Mouse (Mus musculus): ENCODE data around the gene Prdm16. TPM values are rescaled to one million over a fixed set of nuclear protein-coding genes. Genes with fewer than 3 reads are reported as not detected.

Gene Prdm16
- polyA plus RNA-seq, 1 experiment from 2014 or later, result 19.0 TPM

- Histone ChIP-seq H3K4me2 (ENCODE audit: low read length) (no peak overlapping the region), H3K4me1 (replicated peaks; ENCODE audit: insufficient read depth, low read length) (no peaks in the 10 kb centered on the region), H3K27me3 (ENCODE audit: insufficient read depth, low read length) (0 out of 2 replicates have a peak, but pooled peaks cover 2% of the 10 kb centered on the region), H3K27ac (no peak overlapping the region), H3K9ac (ENCODE audit: low read depth, low read length) (no peak overlapping the region), H3K4me3 (replicated peaks; ENCODE audit: low read depth, low read length) (no peak overlapping the region), H3K9me3 (replicated peaks; ENCODE audit: low read length) (no peaks in the 10 kb centered on the region), H3K36me3 (ENCODE audit: insufficient read depth, low read length) (no peaks in the 10 kb centered on the region)
- ATAC-seq (replicated peaks; ENCODE audit: low FRiP score, low read depth), result no peak
- WGBS, result 71% methylated on average over 4 of the region's 4 CpGs
- DNase-seq (ENCODE audit: low spot score), result no peak
- TF ChIP-seq CTCF (IDR thresholded peaks at IDR 0.05; ENCODE audit: low read depth), result no peak
These were observed 37.3 kb upstream of the Prdm16 start for GRCm38 (mm10) chr4:154673986-154674385.

- 32% methylated on average over 1 of the region's 1 CpGs for WGBS
These were observed 35.4 kb upstream of the Prdm16 start for GRCm38 (mm10) chr4:154672027-154672426.

GRCm38 (mm10) chr4:154671232-154671912, 34.7 kb upstream of the Prdm16 start:
- Histone ChIP-seq H3K9me3 (replicated peaks; ENCODE audit: low read length) (no peaks in the 10 kb centered on the region), H3K9ac (ENCODE audit: low read depth, low read length) (no peak overlapping the region), H3K36me3 (ENCODE audit: insufficient read depth, low read length) (no peaks in the 10 kb centered on the region), H3K4me3 (replicated peaks; ENCODE audit: low read depth, low read length) (no peak overlapping the region), H3K27me3 (ENCODE audit: insufficient read depth, low read length) (0 out of 2 replicates have a peak, but pooled peaks cover 2% of the 10 kb centered on the region), H3K4me1 (replicated peaks; ENCODE audit: insufficient read depth, low read length) (no peaks in the 10 kb centered on the region), H3K27ac (peak overlapping the region; percentile 67), H3K4me2 (ENCODE audit: low read length) (no peak overlapping the region)
- peak; percentile 63 for DNase-seq (ENCODE audit: low spot score)
- 12% methylated on average over 8 of the region's 8 CpGs for WGBS
- no peak for TF ChIP-seq CTCF (IDR thresholded peaks at IDR 0.05; ENCODE audit: low read depth)
- ATAC-seq (replicated peaks; ENCODE audit: low FRiP score, low read depth), result peak; percentile 62; the same call in 1 of the 2 replicates

More at GRCm38 (mm10) chr4:154672027-154672426, 35.4 kb upstream of the Prdm16 start:
- no peak for TF ChIP-seq CTCF (IDR thresholded peaks at IDR 0.05; ENCODE audit: low read depth)
- no peaks in the 10 kb centered on the region for H3K4me1 ChIP-seq (replicated peaks; ENCODE audit: insufficient read depth, low read length)
- H3K27ac ChIP-seq, result peak overlapping the region; percentile 67
- H3K36me3 ChIP-seq (ENCODE audit: insufficient read depth, low read length), result no peaks in the 10 kb centered on the region
- 0 out of 2 replicates have a peak, but pooled peaks cover 2% of the 10 kb centered on the region for H3K27me3 ChIP-seq (ENCODE audit: insufficient read depth, low read length)
- DNase-seq (ENCODE audit: low spot score), result no peak
- no peak overlapping the region for H3K4me3 ChIP-seq (replicated peaks; ENCODE audit: low read depth, low read length)
- no peak for ATAC-seq (replicated peaks; ENCODE audit: low FRiP score, low read depth)
- no peak overlapping the region for H3K9ac ChIP-seq (ENCODE audit: low read depth, low read length)
- H3K9me3 ChIP-seq (replicated peaks; ENCODE audit: low read length), result no peaks in the 10 kb centered on the region
- no peak overlapping the region for H3K4me2 ChIP-seq (ENCODE audit: low read length)

GRCm38 (mm10) chr4:154667767-154668166, 31.1 kb upstream of the Prdm16 start, which contains the start of gene Actrt2:
Actrt2 (minus strand) TSS chr4:154667867.
- H3K27ac ChIP-seq, result no peak within 1 kb of the TSS
- no peaks in the 10 kb centered on the region for H3K36me3 ChIP-seq (ENCODE audit: insufficient read depth, low read length)
- no peaks in the 10 kb centered on the region for H3K9me3 ChIP-seq (replicated peaks; ENCODE audit: low read length)
- ATAC-seq (replicated peaks; ENCODE audit: low FRiP score, low read depth), result no peak
- no peak within 1 kb of the TSS for H3K4me3 ChIP-seq (replicated peaks; ENCODE audit: low read depth, low read length)
- H3K4me2 ChIP-seq (ENCODE audit: low read length), result no peak within 1 kb of the TSS
- no peaks in the 10 kb centered on the region for H3K27me3 ChIP-seq (ENCODE audit: insufficient read depth, low read length)
- DNase-seq (ENCODE audit: low spot score), result no peak
- no peaks in the 10 kb centered on the region for H3K4me1 ChIP-seq (replicated peaks; ENCODE audit: insufficient read depth, low read length)
- no peak for TF ChIP-seq CTCF (IDR thresholded peaks at IDR 0.05; ENCODE audit: low read depth)
- 77% methylated on average over 2 of the region's 2 CpGs for WGBS
- H3K9ac ChIP-seq (ENCODE audit: low read depth, low read length), result no peak within 1 kb of the TSS

GRCm38 (mm10) chr4:154662681-154663215, 26.1 kb upstream of the Prdm16 start:
- ATAC-seq (replicated peaks; ENCODE audit: low FRiP score, low read depth) (no peak), DNase-seq (ENCODE audit: low spot score) (no peak)
- H3K36me3 ChIP-seq (ENCODE audit: insufficient read depth, low read length), result no peaks in the 10 kb centered on the region
- no peak overlapping the region for H3K27ac ChIP-seq
- H3K4me3 ChIP-seq (replicated peaks; ENCODE audit: low read depth, low read length), result no peak overlapping the region
- WGBS, result 51% methylated on average over 12 of the region's 12 CpGs
- no peaks in the 10 kb centered on the region for H3K4me1 ChIP-seq (replicated peaks; ENCODE audit: insufficient read depth, low read length)
- peaks cover 4% of the 10 kb centered on the region; the same call in 1 of the 2 replicates for H3K27me3 ChIP-seq (ENCODE audit: insufficient read depth, low read length)
- no peak overlapping the region for H3K9ac ChIP-seq (ENCODE audit: low read depth, low read length)
- H3K9me3 ChIP-seq (replicated peaks; ENCODE audit: low read length), result no peaks in the 10 kb centered on the region
- TF ChIP-seq CTCF (IDR thresholded peaks at IDR 0.05; ENCODE audit: low read depth), result no peak
- H3K4me2 ChIP-seq (ENCODE audit: low read length), result no peak overlapping the region

- Histone ChIP-seq H3K9ac (ENCODE audit: low read depth, low read length) (no peak overlapping the region), H3K4me2 (ENCODE audit: low read length) (no peak overlapping the region), H3K36me3 (ENCODE audit: insufficient read depth, low read length) (no peaks in the 10 kb centered on the region), H3K9me3 (replicated peaks; ENCODE audit: low read length) (no peaks in the 10 kb centered on the region), H3K27ac (no peak overlapping the region), H3K4me1 (replicated peaks; ENCODE audit: insufficient read depth, low read length) (no peaks in the 10 kb centered on the region), H3K27me3 (ENCODE audit: insufficient read depth, low read length) (peaks cover 4% of the 10 kb centered on the region; the same call in 1 of the 2 replicates), H3K4me3 (replicated peaks; ENCODE audit: low read depth, low read length) (no peak overlapping the region)
- ATAC-seq (replicated peaks; ENCODE audit: low FRiP score, low read depth) (no peak), DNase-seq (ENCODE audit: low spot score) (no peak)
- WGBS, result 31% methylated on average over 6 of the region's 6 CpGs
- no peak for TF ChIP-seq CTCF (IDR thresholded peaks at IDR 0.05; ENCODE audit: low read depth)
These were observed 24.6 kb upstream of the Prdm16 start for GRCm38 (mm10) chr4:154661256-154661655.

Measured in kidney, postnatal 0 days (tissue).